Mouse (Mus musculus) layer of hippocampus, adult 9-10 months (tissue): ENCODE measurements around the gene Krt33b.

Experiments used
- DNase-seq: peaks from one replicate; pipeline ENCODE4 v3.0.0; 2022; ENCODE audit warnings: low spot score

Krt33b gene

GRCm38 (mm10) chr11:100029768-100030167 is at the start of gene Krt33b:
TSS of gene Krt33b (minus strand) at chr11:100029868.
- no peak for DNase-seq

- no peak for DNase-seq
Measured at GRCm38 (mm10) chr11:100073873-100074272, 44.2 kb upstream of the Krt33b start.

- no peak for DNase-seq
Measured at GRCm38 (mm10) chr11:100067293-100068036, 37.8 kb upstream of the Krt33b start.

- no peak for DNase-seq
Measured at GRCm38 (mm10) chr11:100066236-100067010, 36.8 kb upstream of the Krt33b start.

GRCm38 (mm10) chr11:100058875-100059274 is 29.2 kb upstream of the Krt33b start:
- no peak for DNase-seq

- no peak for DNase-seq
Measured at GRCm38 (mm10) chr11:100055686-100056655, 26.3 kb upstream of the Krt33b start.

GRCm38 (mm10) chr11:100050451-100050850 is 20.8 kb upstream of the Krt33b start, which contains the start of gene Krt31:
TSS of gene Krt31 (minus strand) at chr11:100050551.
- DNase-seq: no peak

GRCm38 (mm10) chr11:100047193-100047592 is 17.5 kb upstream of the Krt33b start:
- DNase-seq: no peak

GRCm38 (mm10) chr11:100046303-100046866 is 16.7 kb upstream of the Krt33b start:
- no peak for DNase-seq

GRCm38 (mm10) chr11:100041454-100041853 is 11.8 kb upstream of the Krt33b start, which contains the start of gene Krt34:
TSS of gene Krt34 (minus strand) at chr11:100041554.
- DNase-seq: no peak

- DNase-seq: no peak
Measured at GRCm38 (mm10) chr11:100021438-100021837, 8.2 kb downstream of the Krt33b start.

GRCm38 (mm10) chr11:100019466-100019865 is 10.2 kb downstream of the Krt33b start:
- no peak for DNase-seq

- no peak for DNase-seq
Measured at GRCm38 (mm10) chr11:100016112-100016511, 13.6 kb downstream of the Krt33b start, which contains the start of gene Krt33a. TSS of gene Krt33a (minus strand) at chr11:100016212.

GRCm38 (mm10) chr11:100013691-100014171 is 15.9 kb downstream of the Krt33b start:
- no peak for DNase-seq

- no peak for DNase-seq
Measured at GRCm38 (mm10) chr11:100010682-100011081, 19.0 kb downstream of the Krt33b start.

GRCm38 (mm10) chr11:100008336-100008735 is 21.3 kb downstream of the Krt33b start:
- DNase-seq: no peak

- DNase-seq: no peak
Measured at GRCm38 (mm10) chr11:100006624-100007023, 23.0 kb downstream of the Krt33b start.

- no peak for DNase-seq
Measured at GRCm38 (mm10) chr11:100005905-100006304, 23.8 kb downstream of the Krt33b start.

- DNase-seq: peak; percentile 59
Measured at GRCm38 (mm10) chr11:100004846-100005245, 24.8 kb downstream of the Krt33b start.

GRCm38 (mm10) chr11:99999091-99999490 is 30.6 kb downstream of the Krt33b start:
- no peak for DNase-seq

- no peak for DNase-seq
Measured at GRCm38 (mm10) chr11:99994384-99994661, 35.3 kb downstream of the Krt33b start.
